Mouse (Mus musculus) brain, embryonic 14.5 days (tissue): Measurements from ENCODE around the gene Myo1b.

ENCODE experiments used
- CTCF ChIP-seq: fragments of 200-500 bp; IDR thresholded peaks from 2 replicates; pipeline ENCODE4 v1.5.1; 2012; ENCODE audit warnings: inconsistent platforms, mild to moderate bottlenecking, moderate library complexity, borderline replicate concordance; ENCODE audit not compliant: insufficient read depth, insufficient read length; ENCODE audit errors: extremely low read depth
- POLR2A ChIP-seq: fragments of 200-500 bp; IDR thresholded peaks from 2 replicates; pipeline ENCODE4 v1.6.1; 2012; ENCODE audit warnings: mild to moderate bottlenecking, inconsistent platforms, borderline replicate concordance; ENCODE audit not compliant: poor library complexity, insufficient read depth, insufficient read length, severe bottlenecking; ENCODE audit errors: extremely low read depth

- TF ChIP-seq CTCF (no peak), POLR2A (no peak)
Measured at GRCm38 (mm10) chr1:51805040-51805610, 110.7 kb downstream of the Myo1b start.
